Mouse (Mus musculus): ENCODE data around the gene Mmab.

GRCm38 (mm10) chr5:114449011-114449410 is 5.2 kb upstream of the Mmab start:
- no peak for TF ChIP-seq POLR2A (IDR thresholded peaks at IDR 0.05; ENCODE audit: borderline replicate concordance, extremely low read depth, insufficient read depth, insufficient read length, poor library complexity, severe bottlenecking)
- no peak for TF ChIP-seq CTCF (IDR thresholded peaks at IDR 0.05; ENCODE audit: borderline replicate concordance, extremely low read depth, insufficient read depth, insufficient read length)

Data from brain, embryonic 14.5 days (tissue).